Mouse (Mus musculus) neutrophil, adult 65 days (primary cell): ENCODE results near the gene Slc25a41. TPM values are rescaled to one million over a fixed set of nuclear protein-coding genes. Genes with fewer than 3 reads are reported as not detected.

Source experiments
- total RNA-seq: library from RNA; stranded (reverse); gene quantifications from 2 replicates; pipeline ENCODE4 v1.2.4, GENCODE M21; 2023

Slc25a41 gene
- not detected in 2 replicates for total RNA-seq

GRCm38 (mm10) chr17:57041554-57041953 is at the start of gene Slc25a41:
Gene Slc25a41 (minus strand): TSS chr17:57041654.

GRCm38 (mm10) chr17:57087049-57087832 is 45.8 kb upstream of the Slc25a41 start, which contains the start of gene Tubb4a:
Gene Tubb4a (minus strand): TSS chr17:57087782.

GRCm38 (mm10) chr17:57078336-57078735 is 36.9 kb upstream of the Slc25a41 start, which contains the start of gene Dennd1c:
Gene Dennd1c (minus strand): TSS chr17:57078514.

GRCm38 (mm10) chr17:57059486-57059977 is 18.1 kb upstream of the Slc25a41 start, which contains the start of gene Slc25a23:
Gene Slc25a23 (minus strand): TSS chr17:57059863.

GRCm38 (mm10) chr17:57058891-57059485 is 17.5 kb upstream of the Slc25a41 start, which contains the start of gene Crb3:
Gene Crb3 (plus strand): TSS chr17:57059105.

GRCm38 (mm10) chr17:57030931-57031660 is 10.4 kb downstream of the Slc25a41 start, which contains the start of gene Khsrp:
Gene Khsrp (minus strand): TSS chr17:57031522.

GRCm38 (mm10) chr17:57011236-57012141 is 30.0 kb downstream of the Slc25a41 start, which contains the start of the genes Gtf2f1 and Gm17949:
Gene Gtf2f1 (minus strand): TSS chr17:57011288.
Gene Gm17949 (plus strand): TSS chr17:57011469.

GRCm38 (mm10) chr17:56999968-57000609 is 41.4 kb downstream of the Slc25a41 start, which contains the start of gene Pspn:
Gene Pspn (minus strand): TSS chr17:57000018.

GRCm38 (mm10) chr17:56997029-56997667 is 44.3 kb downstream of the Slc25a41 start, which contains the start of gene Alkbh7:
Gene Alkbh7 (plus strand): TSS chr17:56997339.

GRCm38 (mm10) chr17:56990115-56990746 is 51.2 kb downstream of the Slc25a41 start, which contains the start of gene Clpp:
Gene Clpp (plus strand): TSS chr17:56990305.

Other genes starting within 250 kb of the Slc25a41 start
- 10.2 and 12.6 TPM in 2 replicates for gene Rfx2, start 210.6 kb downstream of the Slc25a41 start, total RNA-seq
- gene Acsbg2, start 167.2 kb downstream of the Slc25a41 start, total RNA-seq: not detected in 2 replicates
- gene 1700061G19Rik, start 166.2 kb downstream of the Slc25a41 start, total RNA-seq: 0.38 TPM in 1 of 2 replicates, not detected in the other
- gene Mllt1, start 106.2 kb downstream of the Slc25a41 start, total RNA-seq: 15.6 and 19.8 TPM in 2 replicates
- not detected in 2 replicates for gene Acer1, start 59.5 kb downstream of the Slc25a41 start, total RNA-seq
- 5.8 and 10.5 TPM in 2 replicates for gene Clpp, start 51.3 kb downstream of the Slc25a41 start, total RNA-seq
- 6.7 and 8.1 TPM in 2 replicates for gene Alkbh7, start 44.3 kb downstream of the Slc25a41 start, total RNA-seq
- gene Pspn, start 41.6 kb downstream of the Slc25a41 start, total RNA-seq: not detected in 2 replicates
- gene Gtf2f1, start 30.4 kb downstream of the Slc25a41 start, total RNA-seq: 73.8 and 75.6 TPM in 2 replicates
- gene Gm17949, start 30.2 kb downstream of the Slc25a41 start, total RNA-seq: not detected in 2 replicates
- gene Khsrp, start 10.1 kb downstream of the Slc25a41 start, total RNA-seq: 83.8 and 92.7 TPM in 2 replicates
- gene Crb3, start 17.5 kb upstream of the Slc25a41 start, total RNA-seq: not detected in 2 replicates
- gene Slc25a23, start 18.2 kb upstream of the Slc25a41 start, total RNA-seq: 1.9 and 2.4 TPM in 2 replicates
- gene Dennd1c, start 36.9 kb upstream of the Slc25a41 start, total RNA-seq: 176 and 217 TPM in 2 replicates
- gene Tubb4a, start 46.1 kb upstream of the Slc25a41 start, total RNA-seq: not detected in 2 replicates
- gene Tnfsf9, start 63.7 kb upstream of the Slc25a41 start, total RNA-seq: 2.5 and 4.0 TPM in 2 replicates
- gene Cd70, start 108.1 kb upstream of the Slc25a41 start, total RNA-seq: not detected in 2 replicates
- 34.1 and 36.0 TPM in 2 replicates for gene Tnfsf14, start 152.5 kb upstream of the Slc25a41 start, total RNA-seq
- 448 and 499 TPM in 2 replicates for gene C3, start 186.5 kb upstream of the Slc25a41 start, total RNA-seq
- 51.7 and 53.6 TPM in 2 replicates for gene Gpr108, start 206.8 kb upstream of the Slc25a41 start, total RNA-seq
- gene Trip10, start 207.8 kb upstream of the Slc25a41 start, total RNA-seq: 3.5 and 6.1 TPM in 2 replicates
- gene Vav1, start 237.4 kb upstream of the Slc25a41 start, total RNA-seq: 148 and 202 TPM in 2 replicates